Mouse (Mus musculus) left cerebral cortex, postnatal 25 days (tissue): ENCODE data around the gene D430019H16Rik. TPM values are rescaled to one million over a fixed set of nuclear protein-coding genes. Genes with fewer than 3 reads are reported as not detected.

ENCODE experiments used
- DNase-seq, 2 experiments: peaks; one replicate each; pipeline ENCODE4 v3.0.0; 2022; ENCODE audit warnings: low spot score in 2 of 2, mixed read lengths in 1 of 2
- intact Hi-C: fragments of 180-260 bp; cut with DNase I; formaldehyde crosslinking; loops from one replicate; pipeline ENCODE4 v1.15.1; 2025
- total RNA-seq, 2 experiments: library from RNA; stranded (reverse); gene quantifications; 2 replicates each; pipeline ENCODE4 v1.2.3; 2021

D430019H16Rik gene
- total RNA-seq, 2 experiments from 2014 or later, result 96.6 to 99.5 TPM

- peak; percentile 69 to 74 for DNase-seq
- intact Hi-C loops, result loop anchor here (2.0 kb wide), 1 partner anchor 22 kb away; no protein-coding TSS in a partner anchor
Observed at GRCm38 (mm10) chr12:105476453-105476852, 22.8 kb downstream of the D430019H16Rik start.

- intact Hi-C loops, result loop anchor here (2.0 kb wide), 1 partner anchor 22 kb away; no protein-coding TSS in a partner anchor
- DNase-seq, result peak in 1 of 2 experiments; percentile 69
Observed at GRCm38 (mm10) chr12:105476993-105477392, 23.3 kb downstream of the D430019H16Rik start.

- peak in 1 of 2 experiments; percentile 68 for DNase-seq
- intact Hi-C loops, result loop anchor here (2.0 to 5.0 kb wide), 2 partner anchors 51 to 431 kb away; no protein-coding TSS in a partner anchor
Observed at GRCm38 (mm10) chr12:105483503-105483902, 29.8 kb downstream of the D430019H16Rik start.

- DNase-seq, result no peak
- intact Hi-C loops, result no loop called here
Observed at GRCm38 (mm10) chr12:105490227-105490626, 36.6 kb downstream of the D430019H16Rik start.

GRCm38 (mm10) chr12:105490794-105491193, 37.1 kb downstream of the D430019H16Rik start:
- intact Hi-C loops, result no loop called here
- DNase-seq, result no peak

- intact Hi-C loops, result loop anchor here (5.0 kb wide), 1 partner anchor 228 kb away; no protein-coding TSS in a partner anchor
- no peak for DNase-seq
Observed at GRCm38 (mm10) chr12:105494796-105495195, 41.1 kb downstream of the D430019H16Rik start.

- intact Hi-C loops, result loop anchor here (1.0 to 5.0 kb wide), 3 partner anchors 87 to 224 kb away; no protein-coding TSS in a partner anchor
Observed at GRCm38 (mm10) chr12:105497894-105498293, 44.2 kb downstream of the D430019H16Rik start.

GRCm38 (mm10) chr12:105498423-105498822, 44.8 kb downstream of the D430019H16Rik start:
- no peak for DNase-seq
- intact Hi-C loops, result loop anchor here (1.0 to 5.0 kb wide), 3 partner anchors 87 to 224 kb away; no protein-coding TSS in a partner anchor

More at GRCm38 (mm10) chr12:105497894-105498293, 44.2 kb downstream of the D430019H16Rik start:
- DNase-seq, result peak; percentile 77 to 78

- DNase-seq, result no peak
- intact Hi-C loops, result loop anchor here (1.0 to 5.0 kb wide), 3 partner anchors 86 to 223 kb away; no protein-coding TSS in a partner anchor
Observed at GRCm38 (mm10) chr12:105498842-105499241, 45.2 kb downstream of the D430019H16Rik start.

- DNase-seq, result no peak
- intact Hi-C loops, result no loop called here
Observed at GRCm38 (mm10) chr12:105500940-105501339, 47.3 kb downstream of the D430019H16Rik start.

- intact Hi-C loops, result no loop called here
- no peak for DNase-seq
Observed at GRCm38 (mm10) chr12:105504736-105505135, 51.1 kb downstream of the D430019H16Rik start.

- intact Hi-C loops, result no loop called here
Observed at GRCm38 (mm10) chr12:105511109-105511508, 57.5 kb downstream of the D430019H16Rik start.

GRCm38 (mm10) chr12:105511671-105512502, 58.2 kb downstream of the D430019H16Rik start:
- intact Hi-C loops, result no loop called here
- no peak for DNase-seq

More at GRCm38 (mm10) chr12:105511109-105511508, 57.5 kb downstream of the D430019H16Rik start:
- DNase-seq, result no peak

- intact Hi-C loops, result no loop called here
- no peak for DNase-seq
Observed at GRCm38 (mm10) chr12:105514111-105514510, 60.5 kb downstream of the D430019H16Rik start.

GRCm38 (mm10) chr12:105517026-105517675, 63.5 kb downstream of the D430019H16Rik start:
- no peak for DNase-seq
- intact Hi-C loops, result no loop called here

- intact Hi-C loops, result no loop called here
- no peak for DNase-seq
Observed at GRCm38 (mm10) chr12:105519851-105520250, 66.2 kb downstream of the D430019H16Rik start.

GRCm38 (mm10) chr12:105521170-105521762, 67.6 kb downstream of the D430019H16Rik start:
- DNase-seq, result peak in 1 of 2 experiments; percentile 29
- intact Hi-C loops, result no loop called here

- intact Hi-C loops, result no loop called here
- DNase-seq, result no peak
Observed at GRCm38 (mm10) chr12:105523737-105524136, 70.1 kb downstream of the D430019H16Rik start.

- intact Hi-C loops, result no loop called here
Observed at GRCm38 (mm10) chr12:105526186-105526585, 72.5 kb downstream of the D430019H16Rik start.

GRCm38 (mm10) chr12:105526829-105527228, 73.2 kb downstream of the D430019H16Rik start:
- intact Hi-C loops, result no loop called here
- peak; percentile 27 to 55 for DNase-seq

More at GRCm38 (mm10) chr12:105526186-105526585, 72.5 kb downstream of the D430019H16Rik start:
- DNase-seq, result no peak
